Mouse (Mus musculus) cerebellum, adult 2 months (tissue): Measurements from ENCODE around the gene Ppp1r35.

Source experiments
- CTCF ChIP-seq: fragments of 200-500 bp; IDR thresholded peaks from 2 replicates; pipeline ENCODE4 v1.5.1; 2011; ENCODE audit warnings: low read depth, mild to moderate bottlenecking, control low read depth, low read length, moderate library complexity, borderline replicate concordance; ENCODE audit not compliant: insufficient read depth
- POLR2A ChIP-seq: fragments of 200-500 bp; IDR thresholded peaks from 2 replicates; pipeline ENCODE4 v1.6.1; 2011; ENCODE audit warnings: low read length, control low read depth, borderline replicate concordance; ENCODE audit not compliant: insufficient read depth

- peak; percentile 79 for TF ChIP-seq CTCF
- TF ChIP-seq POLR2A, result peak; percentile 62
These were observed 37.4 kb upstream of the Ppp1r35 start, which contains the start of gene Nyap1 for GRCm38 (mm10) chr5:137741023-137741931.
